Mouse (Mus musculus) neural tube, embryonic 11.5 days (tissue): ENCODE data around the gene Prpf40b. TPM values are rescaled to one million over a fixed set of nuclear protein-coding genes. Genes with fewer than 3 reads are reported as not detected.

ENCODE experiments used
- ATAC-seq: fragments of 200-750 bp; cut with Nextera tagmentation; 2 replicates; pipeline ENCODE4 v1.8.0; 2017; ENCODE audit warnings: moderate number of reproducible peaks, mild to moderate bottlenecking, moderate TSS enrichment, moderate library complexity; ENCODE audit not compliant: insufficient read depth, low FRiP score, low TSS enrichment
- DNase-seq: peaks from one replicate; pipeline ENCODE4 v3.0.0-alpha.2; 2015; ENCODE audit warnings: low spot score
- H3K27ac ChIP-seq: fragments of 300-500 bp; sonication (generic); 2 replicates; pipeline ENCODE4 v1.5.1; 2014; ENCODE audit warnings: low read depth, mild to moderate bottlenecking, low read length
- H3K27me3 ChIP-seq: fragments of 300-500 bp; sonication (generic); 2 replicates; pipeline ENCODE4 v1.6.1; 2014; ENCODE audit warnings: mild to moderate bottlenecking, low read length, mixed read lengths; ENCODE audit not compliant: control insufficient read depth, insufficient read depth
- H3K36me3 ChIP-seq: fragments of 300-500 bp; sonication (generic); 2 replicates; pipeline ENCODE4 v1.6.1; 2014; ENCODE audit warnings: mild to moderate bottlenecking, low read length, moderate library complexity, mixed read lengths; ENCODE audit not compliant: control insufficient read depth, insufficient read depth
- H3K4me1 ChIP-seq: fragments of 300-500 bp; sonication (generic); 2 replicates; pipeline ENCODE4 v1.6.1; 2014; ENCODE audit warnings: low read length, mixed read lengths; ENCODE audit not compliant: control insufficient read depth, insufficient read depth
- H3K4me2 ChIP-seq: fragments of 300-500 bp; sonication (generic); 2 replicates; pipeline ENCODE4 v1.6.1; 2014; ENCODE audit warnings: low read depth, mild to moderate bottlenecking, moderate library complexity
- H3K4me3 ChIP-seq: fragments of 300-500 bp; sonication (generic); 2 replicates; pipeline ENCODE4 v1.5.1; 2014; ENCODE audit warnings: low read depth, low read length
- H3K9ac ChIP-seq: fragments of 300-500 bp; sonication (generic); 2 replicates; pipeline ENCODE4 v1.6.1; 2014; ENCODE audit warnings: mild to moderate bottlenecking, low read length
- H3K9me3 ChIP-seq: fragments of 300-500 bp; sonication (generic); 2 replicates; pipeline ENCODE4 v1.6.1; 2016; ENCODE audit warnings: low read length; ENCODE audit not compliant: control insufficient read depth
- WGBS: fragments of 180-500 bp; shearing (Covaris S2); extraction: QIAGEN DNeasy Blood & Tissue Kit; methylation state at CpG from one replicate; pipeline ENCODE4 v1.1.7; 2014; 5-methylcytosine and 5-hydroxymethylcytosine counted together
- polyA plus RNA-seq: library from polyadenylated mRNA; unstranded; fragments of >200 nt; fragmentation: Nextera tagmentation; extraction: Ambion mirVana; gene quantifications from 2 replicates; pipeline ENCODE4 v1.2.1, GENCODE M21; 2014

Gene Prpf40b
- polyA plus RNA-seq, 1 experiment from 2014 or later = 50.4 TPM

DNA sequence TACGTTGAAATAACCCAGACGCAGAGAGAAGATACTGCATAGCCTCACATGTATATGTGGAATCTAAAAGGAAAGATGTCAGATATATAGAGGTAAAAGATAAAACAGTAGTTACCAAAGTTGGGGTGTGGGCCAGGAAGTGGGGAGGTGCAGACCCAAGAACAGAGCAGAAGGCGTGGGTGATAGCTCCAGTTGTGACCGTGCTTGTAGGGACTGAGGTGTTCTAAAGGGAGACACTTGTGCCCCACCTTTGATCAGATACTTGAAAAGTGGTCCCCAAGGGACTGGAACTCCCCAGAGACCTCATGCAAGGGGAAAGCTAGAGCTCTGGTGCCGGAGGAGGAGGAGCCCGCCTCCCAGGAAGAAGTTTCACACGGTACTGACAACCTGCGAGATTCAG, 18.8 kb upstream of the Prpf40b start:
- no peaks in the 10 kb centered on the region for H3K36me3 ChIP-seq
- no peaks in the 10 kb centered on the region for H3K4me1 ChIP-seq
- DNase-seq = no peak
- H3K27me3 ChIP-seq = no peaks in the 10 kb centered on the region
- no peak overlapping the region for H3K4me2 ChIP-seq
- no peak overlapping the region for H3K4me3 ChIP-seq
- no peak for ATAC-seq
- H3K9me3 ChIP-seq = no peaks in the 10 kb centered on the region
- H3K27ac ChIP-seq = no peak overlapping the region
- 90% methylated on average over 8 of the region's 8 CpGs for WGBS
- no peak overlapping the region for H3K9ac ChIP-seq

DNA sequence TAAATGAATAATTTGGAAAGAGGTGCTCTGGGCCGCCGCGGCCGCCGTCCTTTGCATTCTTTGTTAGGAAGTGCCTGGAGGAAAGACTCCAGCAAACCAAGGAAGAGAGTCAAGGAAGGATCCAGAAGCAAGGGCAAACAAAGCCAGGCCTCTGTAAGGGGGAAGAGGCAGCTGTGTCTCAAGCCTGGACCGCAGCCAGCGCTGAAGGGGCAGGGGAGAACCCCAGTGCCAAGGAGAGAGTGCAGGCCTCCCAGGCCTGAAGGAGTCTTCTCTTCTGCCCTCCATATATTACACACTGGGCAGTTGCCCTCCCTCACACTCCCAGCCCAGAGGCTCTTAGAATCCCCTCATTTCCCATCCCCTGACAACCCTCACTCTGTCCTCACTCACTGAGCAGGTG, 16.6 kb upstream of the Prpf40b start:
- Histone ChIP-seq H3K27ac (no peak overlapping the region), H3K4me2 (no peak overlapping the region), H3K27me3 (no peaks in the 10 kb centered on the region), H3K4me1 (no peaks in the 10 kb centered on the region), H3K9ac (no peak overlapping the region), H3K36me3 (no peaks in the 10 kb centered on the region), H3K4me3 (no peak overlapping the region), H3K9me3 (no peaks in the 10 kb centered on the region)
- WGBS = 92% methylated on average over 7 of the region's 7 CpGs
- DNase-seq (no peak), ATAC-seq (no peak)

DNA sequence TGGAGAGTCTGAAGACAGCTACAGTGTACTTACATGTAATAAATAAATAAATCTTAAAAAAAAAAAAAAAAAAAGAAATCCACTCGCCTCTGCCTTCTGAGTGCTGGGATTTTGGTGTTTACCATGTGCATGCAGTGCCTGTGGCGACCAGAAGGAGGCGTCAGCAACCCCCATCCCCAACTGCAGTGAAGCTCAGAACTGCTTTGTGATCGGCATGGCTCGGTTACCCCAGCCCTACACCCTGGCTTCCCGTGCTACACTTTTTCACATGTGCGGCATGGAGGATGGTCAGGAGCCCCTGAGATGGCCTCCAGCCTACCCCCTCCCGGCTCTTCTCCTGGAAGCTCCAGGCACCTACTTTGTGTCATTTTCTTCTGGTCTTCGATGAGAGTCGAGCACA, 11.4 kb upstream of the Prpf40b start:
- Histone ChIP-seq H3K4me1 (no peaks in the 10 kb centered on the region), H3K36me3 (no peaks in the 10 kb centered on the region), H3K4me3 (no peak overlapping the region), H3K9ac (no peak overlapping the region), H3K9me3 (no peaks in the 10 kb centered on the region), H3K27me3 (no peaks in the 10 kb centered on the region), H3K27ac (no peak overlapping the region), H3K4me2 (no peak overlapping the region)
- no peak for DNase-seq
- no peak for ATAC-seq
- WGBS = 65% methylated on average over 10 of the region's 10 CpGs

DNA sequence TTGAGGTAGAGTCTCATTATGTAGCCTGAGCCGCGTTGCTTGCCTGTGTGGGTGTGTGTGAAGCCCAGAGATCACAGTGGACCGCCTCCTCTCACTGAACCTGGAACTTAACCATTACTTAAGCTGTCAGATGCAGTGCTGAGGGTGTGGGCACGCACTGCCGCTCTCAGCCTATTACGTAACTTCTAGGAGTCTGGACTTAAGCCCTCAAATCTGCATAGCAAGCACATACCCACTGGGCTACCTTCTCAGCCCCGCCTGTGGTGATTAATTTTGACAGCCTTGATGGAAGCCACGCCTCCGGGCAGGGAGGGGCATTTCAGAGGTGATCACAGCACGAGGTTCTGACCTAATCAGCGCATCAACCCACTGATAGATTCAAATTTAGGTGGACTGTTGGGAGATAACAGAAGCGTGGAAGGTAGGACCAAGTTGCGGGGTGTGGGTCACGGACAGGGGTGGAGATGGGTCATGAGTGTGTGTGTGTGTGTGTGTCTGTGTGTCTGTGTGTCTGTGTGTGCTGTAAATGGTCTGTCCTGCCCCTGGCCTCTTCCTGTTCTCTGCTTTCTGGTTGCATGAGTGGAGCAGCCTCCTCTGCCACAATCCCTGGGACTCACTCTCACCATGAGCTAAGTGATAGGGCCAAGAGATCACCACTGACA, 10.2 kb upstream of the Prpf40b start:
- Histone ChIP-seq H3K27me3 (no peaks in the 10 kb centered on the region), H3K9ac (no peak overlapping the region), H3K9me3 (no peaks in the 10 kb centered on the region), H3K27ac (no peak overlapping the region), H3K4me2 (no peak overlapping the region), H3K4me1 (no peaks in the 10 kb centered on the region), H3K36me3 (no peaks in the 10 kb centered on the region), H3K4me3 (no peak overlapping the region)
- peak; percentile 17 for DNase-seq
- ATAC-seq = no peak
- WGBS = 46% methylated on average over 14 of the region's 14 CpGs

DNA sequence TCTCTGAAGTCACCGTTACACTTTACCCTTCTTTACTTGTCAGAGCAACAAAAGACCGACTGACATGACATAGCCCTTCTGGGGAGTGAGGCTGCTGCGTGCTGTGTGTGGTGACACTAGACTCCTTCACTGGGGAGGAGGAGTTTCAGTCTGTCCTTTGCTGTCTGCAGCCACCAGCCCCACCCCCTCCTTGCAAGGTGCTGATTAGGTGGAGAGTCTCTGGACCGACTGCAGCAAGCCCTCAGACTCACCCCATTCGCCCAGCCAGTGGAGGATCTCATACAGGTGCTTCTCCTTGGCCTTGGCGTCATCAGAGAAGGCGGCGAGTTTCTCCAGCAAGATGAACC, 9.7 kb upstream of the Prpf40b start:
- H3K9ac ChIP-seq = no peak overlapping the region
- WGBS = 48% methylated on average over 8 of the region's 8 CpGs
- no peaks in the 10 kb centered on the region for H3K27me3 ChIP-seq
- ATAC-seq = no peak
- no peaks in the 10 kb centered on the region for H3K9me3 ChIP-seq
- H3K27ac ChIP-seq = no peak overlapping the region
- no peaks in the 10 kb centered on the region for H3K36me3 ChIP-seq
- no peak overlapping the region for H3K4me2 ChIP-seq
- H3K4me1 ChIP-seq = no peaks in the 10 kb centered on the region
- no peak for DNase-seq
- no peak overlapping the region for H3K4me3 ChIP-seq

DNA sequence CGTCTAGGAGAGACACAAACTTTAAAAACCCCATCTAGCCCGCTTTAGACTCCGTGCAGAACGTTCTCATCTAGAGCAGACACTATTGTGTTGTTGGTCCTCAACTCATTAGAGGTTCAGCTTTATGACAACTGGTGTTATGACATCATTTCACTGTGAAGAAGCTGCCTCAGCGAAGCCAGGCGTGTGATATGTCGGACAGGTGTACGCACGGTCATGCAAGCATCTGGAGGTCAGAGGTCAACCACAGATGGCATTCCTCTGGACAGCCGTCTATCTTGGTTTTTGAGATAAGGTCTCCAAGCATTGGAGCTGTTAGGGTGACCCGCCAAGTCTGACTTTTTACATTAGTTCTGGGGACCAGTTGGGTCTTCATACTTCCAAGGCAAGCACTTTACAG, 4.3 kb upstream of the Prpf40b start:
- DNase-seq (no peak), ATAC-seq (no peak)
- H3K9ac ChIP-seq = no peak overlapping the region
- no peak overlapping the region for H3K4me3 ChIP-seq
- no peaks in the 10 kb centered on the region; the same call in 1 of the 2 replicates for H3K4me1 ChIP-seq
- no peak overlapping the region for H3K27ac ChIP-seq
- WGBS = 84% methylated on average over 11 of the region's 11 CpGs
- H3K27me3 ChIP-seq = no peaks in the 10 kb centered on the region
- H3K36me3 ChIP-seq = no peaks in the 10 kb centered on the region
- no peaks in the 10 kb centered on the region for H3K9me3 ChIP-seq
- H3K4me2 ChIP-seq = no peak overlapping the region

DNA sequence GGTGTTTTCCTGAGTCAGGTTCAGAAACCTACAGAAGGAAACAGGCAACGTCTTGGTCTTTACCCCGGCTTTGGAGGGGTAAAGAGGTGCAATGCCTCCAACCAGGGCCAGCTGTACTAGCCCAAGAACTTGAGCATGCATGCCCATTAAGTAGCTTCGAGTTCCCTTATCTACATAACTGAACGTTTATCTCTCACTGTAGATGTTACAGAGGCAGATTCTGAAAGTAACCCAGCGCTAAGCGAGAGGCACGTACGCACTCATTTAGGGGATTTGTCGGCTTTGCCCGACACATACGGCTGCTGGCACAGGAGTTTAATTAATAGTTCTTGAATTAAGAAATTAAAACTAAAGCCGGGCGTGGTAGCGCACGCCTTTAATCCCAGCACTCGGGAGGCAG, 600 bp upstream of the Prpf40b start:
- Histone ChIP-seq H3K36me3 (no peaks in the 10 kb centered on the region), H3K4me1 (peaks cover 2% of the 10 kb centered on the region; the same call in 1 of the 2 replicates), H3K9me3 (no peaks in the 10 kb centered on the region), H3K27ac (no peak overlapping the region), H3K9ac (peak overlapping the region; percentile 77), H3K4me3 (peak overlapping the region; percentile 70), H3K4me2 (peak overlapping the region; percentile 77), H3K27me3 (no peaks in the 10 kb centered on the region)
- ATAC-seq (no peak), DNase-seq (no peak)
- 35% methylated on average over 16 of the region's 16 CpGs for WGBS

DNA sequence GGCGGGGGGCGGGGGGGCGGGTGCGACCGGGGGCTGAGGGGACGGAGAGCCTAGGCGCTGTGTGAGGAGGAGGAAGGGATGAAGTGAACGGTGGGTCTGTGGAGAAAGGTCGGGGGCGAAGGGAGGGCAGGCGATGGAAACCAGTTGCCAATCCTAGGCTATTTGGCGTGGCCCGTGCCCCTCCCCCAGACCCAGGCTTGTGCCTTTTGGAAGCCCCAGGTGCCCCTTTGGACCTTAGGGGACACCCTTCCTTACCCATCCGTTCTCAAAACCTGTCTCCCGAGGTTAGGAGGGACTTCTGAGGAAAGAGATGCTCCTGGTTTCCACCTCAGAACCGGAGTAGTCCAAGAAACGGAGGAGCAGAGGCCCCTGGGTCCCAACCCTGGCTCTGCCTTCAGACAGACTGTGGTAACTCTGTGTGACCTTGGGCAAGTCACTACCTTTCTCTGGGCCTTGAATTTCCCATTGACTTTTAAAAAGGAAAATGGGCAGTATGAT, 646 bp downstream of the Prpf40b start, which contains the start of gene Fam186b:
Gene Fam186b, minus strand, starts transcription at position 405 of the 498 bp plus-strand sequence.
- ATAC-seq (peak; percentile 54; the same call in 1 of the 2 replicates), DNase-seq (peak; percentile 57)
- peak within 1 kb of the TSS; percentile 77 for H3K4me2 ChIP-seq
- peak within 1 kb of the TSS; percentile 70 for H3K4me3 ChIP-seq
- H3K4me1 ChIP-seq = peaks cover 2% of the 10 kb centered on the region; the same call in 1 of the 2 replicates
- H3K36me3 ChIP-seq = no peaks in the 10 kb centered on the region
- no peaks in the 10 kb centered on the region for H3K27me3 ChIP-seq
- WGBS = under 1% methylated on average over 15 of the region's 17 CpGs
- H3K9me3 ChIP-seq = no peaks in the 10 kb centered on the region
- peak within 1 kb of the TSS; percentile 75 for H3K27ac ChIP-seq
- peak within 1 kb of the TSS; percentile 77 for H3K9ac ChIP-seq

DNA sequence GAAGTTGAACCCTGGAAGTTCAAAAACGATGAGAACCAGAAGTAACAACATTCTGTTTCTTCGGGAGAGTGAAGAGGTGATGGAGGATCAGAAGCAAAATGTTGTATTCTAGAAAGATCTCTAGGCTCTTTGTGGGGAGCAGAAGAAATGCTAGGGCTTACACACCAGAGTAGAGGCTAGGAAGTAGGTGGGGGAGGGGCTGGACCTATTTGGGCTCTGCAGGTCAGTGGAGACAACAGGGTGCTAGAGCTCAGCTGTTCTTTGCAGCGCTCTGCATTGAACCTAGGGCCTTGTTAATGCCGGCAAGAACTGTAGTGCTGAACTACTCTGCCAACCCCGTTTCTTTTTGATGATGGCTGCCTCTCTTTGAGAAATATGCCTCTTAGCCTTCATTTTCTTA, 1.3 kb downstream of the Prpf40b start:
- no peaks in the 10 kb centered on the region for H3K27me3 ChIP-seq
- H3K4me2 ChIP-seq = peak overlapping the region; percentile 77; the same call in 1 of the 2 replicates
- H3K36me3 ChIP-seq = no peaks in the 10 kb centered on the region
- H3K9ac ChIP-seq = no peak overlapping the region
- ATAC-seq (no peak), DNase-seq (no peak)
- H3K27ac ChIP-seq = no peak overlapping the region
- peaks cover 2% of the 10 kb centered on the region; the same call in 1 of the 2 replicates for H3K4me1 ChIP-seq
- 40% methylated on average over 5 of the region's 5 CpGs for WGBS
- no peaks in the 10 kb centered on the region for H3K9me3 ChIP-seq
- H3K4me3 ChIP-seq = no peak overlapping the region
